Mouse (Mus musculus) lung, embryonic 15.5 days (tissue): ENCODE measurements around the gene Tas1r2. TPM values are rescaled to one million over a fixed set of nuclear protein-coding genes. Genes with fewer than 3 reads are reported as not detected.

Experiments used
- ATAC-seq: fragments of 200-750 bp; cut with Nextera tagmentation; 2 replicates; pipeline ENCODE4 v1.8.0; 2017; ENCODE audit warnings: moderate number of reproducible peaks, borderline replicate concordance; ENCODE audit not compliant: low FRiP score, low TSS enrichment; ENCODE audit errors: extremely low read depth
- H3K27ac ChIP-seq: fragments of 300-500 bp; sonication (generic); 2 replicates; pipeline ENCODE4 v1.5.1; 2015; ENCODE audit warnings: moderate library complexity, mild to moderate bottlenecking, inconsistent platforms
- H3K27me3 ChIP-seq: fragments of 300-500 bp; sonication (generic); 2 replicates; pipeline ENCODE4 v1.6.1; 2015; ENCODE audit warnings: inconsistent platforms
- H3K36me3 ChIP-seq: fragments of 300-500 bp; sonication (generic); 2 replicates; pipeline ENCODE4 v1.6.1; 2015; ENCODE audit warnings: inconsistent platforms
- H3K4me1 ChIP-seq: fragments of 300-500 bp; sonication (generic); 2 replicates; pipeline ENCODE4 v1.6.1; 2015; ENCODE audit warnings: inconsistent platforms
- H3K4me2 ChIP-seq: fragments of 300-500 bp; sonication (generic); 2 replicates; pipeline ENCODE4 v1.6.1; 2015; ENCODE audit warnings: inconsistent platforms, mild to moderate bottlenecking, moderate library complexity
- H3K4me3 ChIP-seq: fragments of 300-500 bp; sonication (generic); 2 replicates; pipeline ENCODE4 v1.5.1; 2015; ENCODE audit warnings: mild to moderate bottlenecking, inconsistent platforms
- H3K9ac ChIP-seq: fragments of 300-500 bp; sonication (generic); 2 replicates; pipeline ENCODE4 v1.6.1; 2015; ENCODE audit warnings: inconsistent platforms
- H3K9me3 ChIP-seq: fragments of 300-500 bp; sonication (generic); 2 replicates; pipeline ENCODE4 v1.6.1; 2016; ENCODE audit warnings: inconsistent platforms
- WGBS: fragments of 180-500 bp; shearing (Covaris S2); methylation state at CpG from one replicate; pipeline ENCODE4 v1.1.7; 2015; 5-methylcytosine and 5-hydroxymethylcytosine counted together
- polyA plus RNA-seq: library from polyadenylated mRNA; unstranded; fragments of >200 nt; fragmentation: Nextera tagmentation; extraction: Ambion mirVana; gene quantifications from 2 replicates; pipeline ENCODE4 v1.2.1, GENCODE M21; 2015

Gene Tas1r2
- polyA plus RNA-seq, 1 experiment from 2014 or later: not detected

GRCm38 (mm10) chr4:139640333-139640732 is 13.0 kb upstream of the Tas1r2 start:
- Histone ChIP-seq H3K4me3 (no peak overlapping the region), H3K4me1 (peaks cover 13% of the 10 kb centered on the region), H3K27me3 (0 out of 2 replicates have a peak, but pooled peaks cover 10% of the 10 kb centered on the region), H3K9ac (no peak overlapping the region), H3K27ac (no peak overlapping the region), H3K9me3 (no peaks in the 10 kb centered on the region), H3K4me2 (no peak overlapping the region), H3K36me3 (no peaks in the 10 kb centered on the region)
- no peak for ATAC-seq
- 73% methylated on average over 12 of the region's 12 CpGs for WGBS

GRCm38 (mm10) chr4:139640775-139641174 is 12.6 kb upstream of the Tas1r2 start:
- Histone ChIP-seq H3K27ac (no peak overlapping the region), H3K27me3 (0 out of 2 replicates have a peak, but pooled peaks cover 10% of the 10 kb centered on the region), H3K4me2 (no peak overlapping the region), H3K9me3 (no peaks in the 10 kb centered on the region), H3K36me3 (no peaks in the 10 kb centered on the region), H3K9ac (no peak overlapping the region), H3K4me3 (no peak overlapping the region), H3K4me1 (peaks cover 13% of the 10 kb centered on the region)
- no peak for ATAC-seq
- 48% methylated on average over 5 of the region's 6 CpGs for WGBS

- no peak for ATAC-seq
- Histone ChIP-seq H3K4me2 (peak overlapping the region; percentile 62), H3K9ac (no peak overlapping the region), H3K36me3 (0 out of 2 replicates have a peak, but pooled peaks cover 4% of the 10 kb centered on the region), H3K4me1 (peaks cover 13% of the 10 kb centered on the region), H3K9me3 (no peaks in the 10 kb centered on the region), H3K27me3 (0 out of 2 replicates have a peak, but pooled peaks cover 10% of the 10 kb centered on the region), H3K4me3 (peak overlapping the region; percentile 26; the same call in 1 of the 2 replicates), H3K27ac (0 out of 2 replicates have a peak overlapping the region, but pooled peaks have one; percentile 35)
- WGBS: 4% methylated on average over 30 of the region's 30 CpGs
These were observed 11.4 kb upstream of the Tas1r2 start for GRCm38 (mm10) chr4:139641829-139642425.

GRCm38 (mm10) chr4:139643972-139644371 is 9.4 kb upstream of the Tas1r2 start:
- Histone ChIP-seq H3K9ac (no peak overlapping the region), H3K4me2 (no peak overlapping the region), H3K27ac (no peak overlapping the region), H3K4me3 (no peak overlapping the region), H3K9me3 (no peaks in the 10 kb centered on the region), H3K27me3 (0 out of 2 replicates have a peak, but pooled peaks cover 10% of the 10 kb centered on the region), H3K36me3 (0 out of 2 replicates have a peak, but pooled peaks cover 9% of the 10 kb centered on the region), H3K4me1 (peaks cover 13% of the 10 kb centered on the region)
- 0 out of 2 replicates have a peak, but pooled peaks have one; percentile 20 for ATAC-seq
- WGBS: 14% methylated on average over 9 of the region's 9 CpGs

- no peak overlapping the region for H3K9ac ChIP-seq
- peaks cover 9% of the 10 kb centered on the region for H3K4me1 ChIP-seq
- 82% methylated on average over 7 of the region's 7 CpGs for WGBS
- 0 out of 2 replicates have a peak, but pooled peaks cover 9% of the 10 kb centered on the region for H3K36me3 ChIP-seq
- H3K9me3 ChIP-seq: no peaks in the 10 kb centered on the region
- H3K27me3 ChIP-seq: 0 out of 2 replicates have a peak, but pooled peaks cover 7% of the 10 kb centered on the region
- H3K4me2 ChIP-seq: no peak overlapping the region
- H3K4me3 ChIP-seq: no peak overlapping the region
- no peak overlapping the region for H3K27ac ChIP-seq
- no peak for ATAC-seq
These were observed 6.4 kb upstream of the Tas1r2 start for GRCm38 (mm10) chr4:139646916-139647315.

GRCm38 (mm10) chr4:139650086-139650743 is 3.1 kb upstream of the Tas1r2 start:
- H3K27me3 ChIP-seq: no peaks in the 10 kb centered on the region
- H3K36me3 ChIP-seq: 0 out of 2 replicates have a peak, but pooled peaks cover 9% of the 10 kb centered on the region
- H3K4me1 ChIP-seq: no peaks in the 10 kb centered on the region
- no peaks in the 10 kb centered on the region for H3K9me3 ChIP-seq
- no peak for ATAC-seq
- H3K4me3 ChIP-seq: no peak overlapping the region
- no peak overlapping the region for H3K4me2 ChIP-seq
- 77% methylated on average over 15 of the region's 15 CpGs for WGBS
- no peak overlapping the region for H3K9ac ChIP-seq
- no peak overlapping the region; the same call in 1 of the 2 replicates for H3K27ac ChIP-seq

- no peak overlapping the region for H3K9ac ChIP-seq
- H3K4me3 ChIP-seq: no peak overlapping the region
- no peaks in the 10 kb centered on the region for H3K27me3 ChIP-seq
- no peaks in the 10 kb centered on the region for H3K4me1 ChIP-seq
- H3K36me3 ChIP-seq: 0 out of 2 replicates have a peak, but pooled peaks cover 9% of the 10 kb centered on the region
- H3K4me2 ChIP-seq: no peak overlapping the region
- ATAC-seq: no peak
- no peak overlapping the region; the same call in 1 of the 2 replicates for H3K27ac ChIP-seq
- WGBS: 70% methylated on average over 11 of the region's 11 CpGs
- no peaks in the 10 kb centered on the region for H3K9me3 ChIP-seq
These were observed 2.4 kb upstream of the Tas1r2 start for GRCm38 (mm10) chr4:139650907-139651306.

- H3K4me2 ChIP-seq: no peak overlapping the region
- no peaks in the 10 kb centered on the region for H3K27me3 ChIP-seq
- H3K27ac ChIP-seq: no peak overlapping the region
- H3K9ac ChIP-seq: no peak overlapping the region
- H3K36me3 ChIP-seq: no peaks in the 10 kb centered on the region
- no peaks in the 10 kb centered on the region for H3K4me1 ChIP-seq
- whole genome bisulfite sequencing: 80% methylated on average over 14 of the region's 14 CpGs
- no peak for ATAC-seq
- no peak overlapping the region for H3K4me3 ChIP-seq
- H3K9me3 ChIP-seq: no peaks in the 10 kb centered on the region; the same call in 1 of the 2 replicates
These were observed 8.6 kb downstream of the Tas1r2 start for GRCm38 (mm10) chr4:139661897-139662296.

GRCm38 (mm10) chr4:139667632-139668031 is 14.3 kb downstream of the Tas1r2 start:
- H3K36me3 ChIP-seq: no peaks in the 10 kb centered on the region
- peak overlapping the region; percentile 42; the same call in 1 of the 2 replicates for H3K27ac ChIP-seq
- H3K4me2 ChIP-seq: no peak overlapping the region
- 53% methylated on average over 6 of the region's 6 CpGs for WGBS
- no peaks in the 10 kb centered on the region for H3K27me3 ChIP-seq
- H3K4me3 ChIP-seq: no peak overlapping the region
- ATAC-seq: no peak
- H3K4me1 ChIP-seq: no peaks in the 10 kb centered on the region
- no peaks in the 10 kb centered on the region for H3K9me3 ChIP-seq
- no peak overlapping the region for H3K9ac ChIP-seq

- no peaks in the 10 kb centered on the region for H3K4me1 ChIP-seq
- H3K9me3 ChIP-seq: no peaks in the 10 kb centered on the region
- no peak overlapping the region for H3K9ac ChIP-seq
- WGBS: 12% methylated on average over 6 of the region's 6 CpGs
- H3K4me2 ChIP-seq: no peak overlapping the region
- no peaks in the 10 kb centered on the region for H3K36me3 ChIP-seq
- H3K27me3 ChIP-seq: no peaks in the 10 kb centered on the region
- H3K27ac ChIP-seq: no peak overlapping the region
- no peak overlapping the region for H3K4me3 ChIP-seq
- ATAC-seq: peak; percentile 56; the same call in 1 of the 2 replicates
These were observed 16.5 kb downstream of the Tas1r2 start for GRCm38 (mm10) chr4:139669847-139670246.

- no peak overlapping the region for H3K4me2 ChIP-seq
- no peak overlapping the region for H3K9ac ChIP-seq
- no peaks in the 10 kb centered on the region for H3K27me3 ChIP-seq
- no peak overlapping the region for H3K4me3 ChIP-seq
- H3K4me1 ChIP-seq: no peaks in the 10 kb centered on the region
- H3K36me3 ChIP-seq: no peaks in the 10 kb centered on the region
- H3K9me3 ChIP-seq: no peaks in the 10 kb centered on the region
- 35% methylated on average over 9 of the region's 9 CpGs for WGBS
- H3K27ac ChIP-seq: no peak overlapping the region
- no peak for ATAC-seq
These were observed 22.4 kb downstream of the Tas1r2 start for GRCm38 (mm10) chr4:139675696-139676095.
